Mouse (Mus musculus): ENCODE results near the gene Acoxl.

DNA sequence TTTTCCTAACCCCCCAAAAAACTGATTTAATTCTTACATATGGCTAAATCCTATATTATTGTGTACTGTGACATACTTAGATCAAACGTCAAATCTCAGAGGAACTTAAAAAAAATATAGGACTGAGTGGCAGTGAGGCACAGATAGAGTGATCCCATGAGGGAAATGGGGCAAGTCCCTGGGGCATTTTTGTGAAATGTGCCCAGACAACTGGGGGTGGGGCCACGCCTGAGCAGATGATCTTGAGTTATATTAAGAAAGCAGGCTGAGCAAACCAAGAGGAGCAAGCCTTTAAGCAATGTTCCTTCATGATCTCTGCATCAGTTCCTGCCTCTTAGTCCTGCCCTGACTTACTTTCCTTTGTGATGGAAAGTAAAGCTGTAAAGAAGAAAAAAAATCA, 175.9 kb downstream of the Acoxl start:
- TF ChIP-seq POLR2A (IDR thresholded peaks at IDR 0.05; ENCODE audit: extremely low read depth, insufficient read depth, low read length), result no peak
- TF ChIP-seq CTCF (IDR thresholded peaks at IDR 0.05; ENCODE audit: extremely low read depth, insufficient read depth, low read length), result no peak

Data from cortical plate, adult 2 months (tissue).